Mouse (Mus musculus) brain, embryonic 14.5 days (tissue): ENCODE measurements at regions not wholly inside any gene's neighbourhood (a gene's known extent, or its start where the extent isn't known, plus 50 kb on each side); places are given as distances from the start of the nearest gene placed in this dataset.

ENCODE experiments used
- CTCF ChIP-seq: fragments of 200-500 bp; IDR thresholded peaks from 2 replicates; pipeline ENCODE4 v1.5.1; 2012; ENCODE audit warnings: inconsistent platforms, mild to moderate bottlenecking, moderate library complexity, borderline replicate concordance; ENCODE audit not compliant: insufficient read depth, insufficient read length; ENCODE audit errors: extremely low read depth
- POLR2A ChIP-seq: fragments of 200-500 bp; IDR thresholded peaks from 2 replicates; pipeline ENCODE4 v1.6.1; 2012; ENCODE audit warnings: mild to moderate bottlenecking, inconsistent platforms, borderline replicate concordance; ENCODE audit not compliant: poor library complexity, insufficient read depth, insufficient read length, severe bottlenecking; ENCODE audit errors: extremely low read depth

DNA sequence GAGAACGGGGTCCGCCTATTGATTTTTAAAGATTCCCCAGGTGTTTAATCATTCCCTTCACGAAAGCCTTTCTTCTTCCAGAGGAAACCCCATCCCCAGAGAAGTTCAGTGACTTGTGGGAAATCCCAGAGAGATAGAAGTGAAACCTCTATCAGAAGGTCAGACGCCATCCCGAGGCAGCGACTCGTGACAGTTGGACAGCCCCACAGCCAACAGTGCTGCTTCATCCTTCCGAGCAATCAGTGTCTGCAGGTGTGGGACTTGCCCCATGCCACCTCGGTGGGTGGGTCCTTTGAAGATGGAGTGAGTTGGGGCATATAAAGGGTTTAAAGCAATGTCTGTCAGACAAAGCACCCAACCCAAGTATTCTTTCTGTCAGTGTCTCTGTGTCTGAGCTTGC is 139.9 kb upstream of the Prok2 start:
- TF ChIP-seq CTCF = no peak
- no peak for TF ChIP-seq POLR2A
